Mouse (Mus musculus): ENCODE data around the gene BC030870.

DNA sequence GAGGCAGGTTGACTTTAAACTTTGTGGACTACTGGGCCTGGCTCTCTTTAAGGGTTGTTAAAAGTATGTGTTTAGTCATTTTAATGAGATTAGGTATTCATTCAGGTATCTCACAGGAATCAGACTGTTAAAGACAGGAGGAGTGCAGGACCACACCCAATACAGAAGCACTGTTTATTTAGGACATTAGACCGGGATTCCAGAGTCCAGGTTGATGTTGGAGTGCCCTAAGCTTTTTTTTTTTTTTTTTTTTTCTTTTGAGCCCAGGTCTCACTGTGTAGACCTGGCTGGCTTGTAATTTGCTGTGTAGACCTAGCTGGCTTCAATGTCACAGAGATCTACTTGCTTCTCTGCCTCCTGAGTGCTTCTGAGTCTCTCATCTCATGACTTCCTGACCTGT, 3.3 kb downstream of the BC030870 start:
- TF ChIP-seq CTCF (IDR thresholded peaks at IDR 0.05) (no peak), EP300 (IDR thresholded peaks at IDR 0.05; ENCODE audit: insufficient read depth, low read depth, low read length) (no peak), POLR2A (IDR thresholded peaks at IDR 0.05; ENCODE audit: insufficient read depth, low read depth, low read length) (no peak)

Data from heart, adult 2 months (tissue).